Mouse (Mus musculus) layer of hippocampus, postnatal 10 days (tissue): ENCODE data around the gene Pard3b. TPM values are rescaled to one million over a fixed set of nuclear protein-coding genes. Genes with fewer than 3 reads are reported as not detected.

Experiments
- DNase-seq, 2 experiments: peaks; one replicate each; pipeline ENCODE4 v3.0.0; 2021; ENCODE audit warnings: low spot score in 2 of 2
- total RNA-seq, 2 experiments: library from RNA; stranded (reverse); gene quantifications; 2 replicates each; pipeline ENCODE4 v1.2.3; 2021

Gene Pard3b
- total RNA-seq, 2 experiments from 2014 or later: 8.2 to 11.4 TPM

GRCm38 (mm10) chr1:62070617-62071016, 432.0 kb downstream of the Pard3b start:
- no peak for DNase-seq

GRCm38 (mm10) chr1:62071139-62071538, 432.5 kb downstream of the Pard3b start:
- DNase-seq: no peak

- no peak for DNase-seq
Observed at GRCm38 (mm10) chr1:62076171-62076570, 437.5 kb downstream of the Pard3b start.

GRCm38 (mm10) chr1:62081129-62081528, 442.5 kb downstream of the Pard3b start:
- no peak for DNase-seq

- no peak for DNase-seq
Observed at GRCm38 (mm10) chr1:62085995-62086394, 447.4 kb downstream of the Pard3b start.

- no peak for DNase-seq
Observed at GRCm38 (mm10) chr1:62087464-62087863, 448.8 kb downstream of the Pard3b start.

- no peak for DNase-seq
Observed at GRCm38 (mm10) chr1:62094885-62095284, 456.3 kb downstream of the Pard3b start.

- DNase-seq: no peak
Observed at GRCm38 (mm10) chr1:62122426-62122825, 483.8 kb downstream of the Pard3b start.

GRCm38 (mm10) chr1:62129186-62129585, 490.6 kb downstream of the Pard3b start:
- DNase-seq: no peak

GRCm38 (mm10) chr1:62148134-62148533, 509.5 kb downstream of the Pard3b start:
- DNase-seq: no peak

GRCm38 (mm10) chr1:62148786-62149185, 510.2 kb downstream of the Pard3b start:
- no peak for DNase-seq

- no peak for DNase-seq
Observed at GRCm38 (mm10) chr1:62155970-62156369, 517.3 kb downstream of the Pard3b start.

- DNase-seq: no peak
Observed at GRCm38 (mm10) chr1:62159592-62159991, 521.0 kb downstream of the Pard3b start.

- peak; percentile 16 to 25 for DNase-seq
Observed at GRCm38 (mm10) chr1:62175013-62175640, 536.5 kb downstream of the Pard3b start.

GRCm38 (mm10) chr1:62181638-62182037, 543.0 kb downstream of the Pard3b start:
- no peak for DNase-seq

- no peak for DNase-seq
Observed at GRCm38 (mm10) chr1:62182634-62183033, 544.0 kb downstream of the Pard3b start.

GRCm38 (mm10) chr1:62190786-62191185, 552.2 kb downstream of the Pard3b start:
- DNase-seq: no peak

- DNase-seq: no peak
Observed at GRCm38 (mm10) chr1:62197515-62197914, 558.9 kb downstream of the Pard3b start.

GRCm38 (mm10) chr1:62200919-62201318, 562.3 kb downstream of the Pard3b start:
- DNase-seq: no peak

GRCm38 (mm10) chr1:62201686-62202257, 563.1 kb downstream of the Pard3b start:
- no peak for DNase-seq

- DNase-seq: no peak
Observed at GRCm38 (mm10) chr1:62213285-62213684, 574.7 kb downstream of the Pard3b start.

GRCm38 (mm10) chr1:62215842-62216241, 577.2 kb downstream of the Pard3b start:
- peak; percentile 56 to 63 for DNase-seq

- DNase-seq: no peak
Observed at GRCm38 (mm10) chr1:62216568-62216967, 577.9 kb downstream of the Pard3b start.
